Mouse (Mus musculus) retina, postnatal 1 day (tissue): ENCODE data around the gene Vamp4.
"Not testable (repeated sequence)": the region's sequence is repeated elsewhere in the genome, so short reads cannot be mapped to it uniquely, and the experiment has no call there.

ENCODE experiments used
- DNase-seq: peaks from one replicate; pipeline ENCODE4 v3.0.0-alpha.2; 2012

The Vamp4 gene

DNA sequence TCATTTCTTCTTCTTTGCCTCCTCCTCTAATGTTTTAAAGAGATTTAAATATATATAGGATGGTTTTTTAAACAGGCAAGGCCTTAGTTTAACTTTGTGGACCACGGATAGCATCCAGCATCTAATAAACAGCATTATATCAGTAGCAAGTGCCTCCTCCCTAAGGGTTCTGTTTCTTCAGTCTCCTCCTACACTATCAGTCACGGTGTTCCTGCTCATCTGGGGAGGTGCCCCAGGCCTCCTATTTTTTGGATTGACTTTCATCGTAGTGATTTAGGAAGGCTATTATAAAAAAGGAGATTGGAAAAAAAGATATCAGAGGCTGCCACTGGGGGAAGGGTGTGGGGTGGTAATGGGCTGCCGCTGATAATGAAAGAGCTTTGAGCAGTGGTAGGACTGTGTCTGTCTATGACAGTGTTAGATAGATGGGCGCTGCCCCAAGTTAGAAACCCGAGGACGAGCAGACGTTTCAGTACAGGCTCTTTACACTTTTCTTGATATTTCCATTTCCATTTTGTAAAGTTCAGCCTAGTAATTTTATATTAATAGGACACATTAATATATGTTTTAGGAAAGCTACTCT, 20.2 kb downstream of the Vamp4 start:
- DNase-seq = no peak

DNA sequence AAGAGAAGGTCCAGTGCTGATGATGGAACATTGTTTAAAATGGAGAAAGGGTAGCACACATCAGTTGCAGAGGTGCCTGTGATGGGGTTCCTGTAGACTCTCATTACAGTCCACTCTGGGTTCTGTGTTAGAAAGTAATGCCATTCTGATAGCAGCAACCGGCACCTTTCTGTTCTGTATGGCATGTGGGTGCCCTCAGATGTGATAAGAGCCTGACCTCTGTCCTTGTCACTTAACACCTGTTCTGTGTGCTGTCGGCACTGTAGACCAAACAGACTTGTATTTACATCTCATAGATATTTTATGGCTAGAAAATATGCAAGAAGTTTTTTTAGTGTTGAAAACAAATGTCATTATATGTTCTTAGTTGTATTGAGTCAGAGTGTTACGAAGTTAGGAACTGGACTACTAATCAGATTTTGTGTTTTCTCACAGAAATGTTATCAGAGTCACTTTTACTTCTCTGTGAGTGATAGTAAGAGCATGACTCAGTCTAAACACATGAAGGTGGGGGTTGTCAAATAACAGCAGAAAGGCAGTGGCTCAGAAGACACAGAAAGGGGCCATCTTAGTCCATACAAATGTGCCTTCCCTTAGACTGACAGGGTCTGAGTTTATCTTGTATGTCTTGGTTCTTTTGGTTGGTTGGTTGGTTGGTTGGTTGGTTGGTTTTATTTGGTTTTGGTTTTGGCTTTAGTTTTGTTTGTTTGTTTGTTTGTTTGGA, 27.2 kb downstream of the Vamp4 start:
- no peak for DNase-seq

DNA sequence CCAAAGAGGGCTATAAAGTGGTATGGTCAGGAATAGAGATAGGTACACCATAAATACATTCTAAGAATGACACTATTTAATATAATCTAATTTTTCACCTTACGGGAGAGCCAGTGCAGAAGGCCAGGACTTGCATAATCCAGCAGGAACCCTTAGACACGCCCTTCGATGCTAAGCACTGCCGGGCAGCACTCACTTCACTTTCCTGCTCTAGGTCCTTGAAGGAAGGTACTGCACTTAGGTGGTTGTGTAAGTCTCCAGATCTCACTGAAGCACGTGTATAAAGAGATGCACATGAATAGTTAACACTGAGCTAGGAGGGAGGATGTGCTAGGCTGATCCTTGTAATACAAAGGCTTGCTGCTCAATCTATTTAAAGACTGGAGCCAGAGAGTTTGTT, 29.3 kb downstream of the Vamp4 start:
- DNase-seq = no peak

DNA sequence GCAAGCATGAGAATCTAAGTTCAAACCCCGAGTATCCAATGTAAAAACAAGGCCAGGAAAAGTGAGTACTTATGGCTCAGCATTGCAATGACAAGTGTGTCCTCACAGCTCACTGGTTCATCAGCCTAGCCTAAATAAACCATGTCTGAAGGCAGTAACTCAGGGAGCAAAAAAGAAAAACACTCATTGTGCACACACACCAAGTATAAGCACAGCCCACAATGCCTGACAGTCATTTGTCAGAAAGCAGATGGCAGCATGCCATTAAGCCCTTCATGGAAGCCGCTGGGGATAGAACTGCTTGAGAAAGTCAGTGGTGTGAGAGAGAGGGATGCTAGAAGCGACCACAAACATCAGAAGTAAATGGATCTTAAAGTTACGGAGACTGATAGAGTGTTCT, 31.0 kb downstream of the Vamp4 start:
- DNase-seq = peak; percentile 30

DNA sequence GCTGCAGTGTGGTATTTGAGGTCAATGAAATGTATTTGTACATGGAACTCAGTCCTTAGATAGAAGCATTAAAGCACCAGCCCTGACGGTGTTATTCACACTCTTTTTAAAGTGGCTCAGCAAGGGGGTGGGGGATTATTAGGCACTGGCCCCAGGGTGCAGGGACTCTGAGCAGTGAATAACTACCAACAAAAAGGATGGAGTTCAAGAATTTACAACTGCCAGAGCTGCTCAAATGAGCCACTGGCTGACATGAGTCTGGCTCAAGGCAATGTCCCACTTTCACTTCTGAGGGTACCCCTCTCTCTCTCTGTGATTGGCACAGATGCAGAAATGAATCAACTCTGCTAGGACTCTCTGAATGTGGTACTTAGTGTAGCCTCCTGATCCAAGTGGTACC, 37.8 kb downstream of the Vamp4 start:
- DNase-seq = peak; percentile 23

DNA sequence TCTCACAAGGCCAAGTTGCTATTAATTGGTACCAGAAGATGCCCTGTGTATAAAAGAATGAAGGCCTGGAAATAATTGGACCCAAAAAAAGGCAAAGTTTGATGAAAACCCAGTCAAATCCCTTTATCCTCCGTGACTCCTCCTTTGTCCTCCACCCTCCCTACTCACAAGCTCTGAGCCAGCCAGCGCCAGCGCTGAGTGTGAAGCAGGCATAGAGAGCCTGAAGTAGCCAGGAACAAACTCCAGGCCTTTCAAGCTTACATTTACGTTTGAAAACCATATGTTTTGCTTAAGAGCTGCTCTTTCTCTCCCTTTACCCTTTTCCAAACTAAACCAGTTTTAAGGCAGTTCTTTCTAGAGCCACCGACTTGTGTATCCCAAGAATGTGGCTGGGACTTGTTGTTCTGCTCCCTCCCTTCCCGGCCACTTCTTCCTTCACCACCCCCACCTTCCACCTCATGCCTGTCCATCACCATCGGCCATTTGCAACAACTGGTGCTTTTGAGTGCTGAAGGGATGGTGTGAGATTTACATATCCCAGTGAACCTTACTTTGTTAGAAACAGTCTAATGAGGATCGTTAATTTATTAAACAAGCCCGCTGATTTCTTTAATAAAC, 39.4 kb downstream of the Vamp4 start:
- no peak for DNase-seq

DNA sequence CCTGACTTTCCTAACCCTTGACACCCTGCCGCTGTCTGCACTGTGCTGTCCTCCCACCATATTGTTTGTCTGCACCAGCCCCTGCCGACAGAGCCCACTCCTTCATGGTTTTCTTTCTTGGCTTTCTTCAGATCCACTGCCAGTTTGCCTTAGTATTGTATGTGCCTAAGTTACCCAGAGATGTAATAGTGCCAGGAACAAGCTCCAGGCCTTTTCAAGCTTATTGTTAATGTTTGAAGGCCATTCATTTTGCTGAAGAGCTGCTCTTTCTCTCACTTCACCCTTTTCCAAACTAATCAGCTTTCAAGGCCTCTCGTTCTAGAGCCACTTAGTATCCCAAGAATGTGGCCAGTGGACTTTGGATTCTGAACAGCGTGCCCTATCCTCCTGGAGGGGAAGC, 40.9 kb downstream of the Vamp4 start:
- no peak for DNase-seq

DNA sequence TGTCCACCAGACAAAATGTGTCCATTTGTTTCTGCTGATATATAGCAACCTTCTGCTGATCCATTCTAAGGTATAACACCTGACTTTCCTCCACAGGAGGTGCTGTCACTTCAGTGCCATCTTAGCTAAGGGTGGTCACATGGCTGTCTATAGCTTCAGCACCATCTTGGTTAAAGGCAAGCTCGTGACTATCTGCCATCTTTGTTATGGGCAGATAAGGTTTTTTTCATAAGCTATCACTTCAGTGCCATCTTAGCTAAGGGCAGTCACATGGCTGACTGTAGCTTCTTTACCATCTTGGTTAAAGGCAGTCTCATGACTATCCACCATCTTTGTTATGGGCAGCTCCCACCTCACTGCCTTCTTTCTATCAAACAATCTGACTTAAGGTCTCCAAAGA, 45.2 kb downstream of the Vamp4 start:
- DNase-seq = peak; percentile 78

DNA sequence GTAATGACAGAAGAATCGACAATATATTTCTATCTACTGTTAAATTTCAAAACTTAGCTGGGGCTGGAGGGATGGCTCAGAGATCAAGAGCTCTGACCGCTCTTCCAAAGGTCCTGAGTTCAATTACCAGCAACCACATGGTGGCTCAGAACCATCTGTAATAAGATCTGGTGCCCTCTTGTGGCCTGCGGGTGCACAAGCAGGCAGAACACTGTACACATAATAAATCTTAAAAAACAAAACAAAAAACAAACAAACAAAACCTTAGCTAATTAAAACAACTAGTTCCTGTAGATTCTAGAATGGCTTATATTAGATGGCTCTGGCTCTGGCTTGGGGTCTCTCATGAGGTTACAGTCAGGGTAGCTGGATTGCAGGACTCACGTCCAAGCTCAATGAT, 50.2 kb downstream of the Vamp4 start:
- DNase-seq = no peak

DNA sequence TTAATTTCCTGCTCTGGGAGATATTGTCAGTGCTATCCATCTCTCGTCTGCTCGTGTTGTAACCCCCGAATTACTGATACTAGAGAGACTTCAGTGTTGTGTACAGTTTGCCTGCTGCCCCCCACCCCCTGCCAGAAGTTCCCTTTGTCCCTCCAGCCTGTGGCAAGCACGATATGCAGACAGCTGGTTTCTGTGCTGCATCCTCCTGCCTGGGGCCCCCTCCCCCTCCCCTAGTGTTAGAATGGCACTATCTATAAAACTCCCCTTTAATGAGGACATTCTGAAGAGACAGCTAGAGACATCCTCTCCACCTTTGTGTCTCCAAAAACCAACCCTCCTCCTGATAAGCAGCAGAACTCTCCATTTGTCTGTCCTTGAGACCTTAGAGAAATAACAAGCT, 53.6 kb downstream of the Vamp4 start:
- DNase-seq = no peak

DNA sequence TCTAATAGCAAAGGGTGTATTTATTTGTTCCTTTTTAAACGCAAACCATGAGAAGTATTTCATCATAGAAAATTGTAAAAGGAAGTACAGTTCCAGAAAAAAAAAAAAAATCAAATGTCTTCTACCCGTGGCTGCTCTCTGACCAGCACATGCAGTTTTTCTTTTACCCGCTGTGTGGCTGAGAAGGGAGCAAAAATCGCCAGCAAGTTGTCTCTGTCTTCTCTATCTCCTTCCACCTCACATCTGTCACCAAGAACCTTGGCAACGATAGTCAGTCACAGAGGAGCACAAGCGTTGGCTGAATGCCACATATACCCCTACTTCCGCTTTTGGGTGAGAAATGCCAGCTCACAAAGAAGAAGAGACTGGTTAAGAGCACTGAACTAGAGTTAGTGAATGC, 54.9 kb downstream of the Vamp4 start:
- DNase-seq = no peak

DNA sequence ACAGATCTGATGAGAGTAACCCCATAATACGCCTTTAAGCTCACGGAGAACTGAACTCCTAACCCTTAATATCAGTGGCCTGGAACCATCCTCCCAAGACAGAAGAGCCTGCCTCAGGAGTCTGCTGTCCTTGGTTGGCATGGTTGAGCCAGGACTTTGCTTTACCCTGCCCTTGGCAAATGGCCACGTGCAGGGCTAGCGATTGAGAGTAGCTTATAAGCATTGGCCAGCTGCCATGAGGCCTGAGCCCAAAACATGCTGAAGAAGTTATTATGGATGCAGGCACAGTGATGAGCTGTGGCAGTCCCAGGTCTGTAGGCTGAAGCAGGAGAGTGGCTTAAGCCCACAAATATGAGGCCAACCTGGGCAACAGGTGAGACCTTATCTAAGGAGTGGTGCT, 57.5 kb downstream of the Vamp4 start:
- DNase-seq = not testable (repeated sequence)

DNA sequence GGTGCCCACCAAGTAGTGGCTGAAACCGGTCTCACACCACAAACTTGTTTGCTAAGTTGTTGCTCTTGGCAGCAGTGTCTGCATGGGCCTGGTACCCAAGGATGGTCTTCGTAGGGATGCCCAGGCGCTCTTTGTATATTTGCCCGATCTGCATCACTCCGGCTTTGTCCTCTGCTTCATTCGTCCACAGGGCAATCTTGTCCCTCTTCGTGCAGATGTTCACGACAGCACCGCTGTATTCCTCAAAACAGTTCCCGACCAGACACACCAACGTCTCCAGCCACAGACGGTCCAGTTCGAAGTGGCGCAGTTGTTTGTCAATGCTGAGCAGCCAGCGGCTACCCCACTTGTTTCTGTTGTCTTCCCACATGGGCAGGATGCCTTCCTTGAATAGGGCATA, 58.0 kb downstream of the Vamp4 start:
- DNase-seq = not testable (repeated sequence)

DNA sequence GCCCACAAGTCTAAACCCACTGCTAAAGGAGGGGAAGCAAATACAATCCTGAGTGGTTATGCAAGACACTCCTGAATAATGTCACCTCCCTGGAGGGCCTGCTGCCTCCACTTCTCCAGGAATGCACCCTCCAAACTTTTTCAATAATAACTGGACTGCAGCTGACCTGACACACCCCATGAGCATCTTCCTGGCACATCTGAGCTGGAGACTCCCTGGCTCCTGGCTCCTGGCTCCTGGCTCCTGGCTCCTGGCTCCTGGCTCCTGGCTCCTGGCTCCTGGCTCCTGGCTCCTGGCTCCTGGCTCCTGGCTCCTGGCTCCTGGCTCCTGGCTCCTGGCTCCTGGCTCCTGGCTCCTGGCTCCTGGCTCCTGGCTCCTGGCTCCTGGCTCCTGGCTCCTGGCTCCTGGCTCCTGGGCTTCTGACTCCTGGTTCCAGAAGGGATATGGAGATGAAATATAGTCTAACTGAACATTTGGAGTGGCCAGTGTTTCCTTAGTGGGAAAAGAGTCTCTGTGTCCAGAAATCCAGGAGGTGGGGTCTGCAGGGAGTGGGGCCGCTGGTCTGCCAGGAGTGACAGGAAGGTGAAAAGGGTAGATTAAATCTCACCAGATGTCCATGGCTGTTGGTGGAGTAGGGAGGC, 65.1 kb downstream of the Vamp4 start:
- DNase-seq = not testable (repeated sequence)

DNA sequence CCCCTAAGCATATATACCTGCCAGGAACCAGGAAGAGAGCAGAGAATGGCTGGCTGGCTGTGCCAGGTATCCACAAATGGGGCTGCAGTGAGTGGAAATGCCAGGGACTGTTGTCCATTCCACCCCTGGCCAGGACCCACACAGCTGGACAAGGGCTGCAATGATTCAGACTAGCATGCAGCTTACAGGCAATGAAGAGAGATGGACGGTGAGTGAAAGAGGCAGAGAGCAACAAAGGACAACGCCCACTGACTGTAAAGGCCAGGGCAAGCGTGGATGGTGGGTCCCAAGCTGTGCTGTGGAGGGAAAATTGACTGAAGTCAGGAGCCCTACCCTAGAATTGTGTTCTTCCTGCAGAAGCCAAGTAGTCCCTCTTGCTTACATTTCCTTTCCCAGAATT, 66.2 kb downstream of the Vamp4 start:
- no peak for DNase-seq

DNA sequence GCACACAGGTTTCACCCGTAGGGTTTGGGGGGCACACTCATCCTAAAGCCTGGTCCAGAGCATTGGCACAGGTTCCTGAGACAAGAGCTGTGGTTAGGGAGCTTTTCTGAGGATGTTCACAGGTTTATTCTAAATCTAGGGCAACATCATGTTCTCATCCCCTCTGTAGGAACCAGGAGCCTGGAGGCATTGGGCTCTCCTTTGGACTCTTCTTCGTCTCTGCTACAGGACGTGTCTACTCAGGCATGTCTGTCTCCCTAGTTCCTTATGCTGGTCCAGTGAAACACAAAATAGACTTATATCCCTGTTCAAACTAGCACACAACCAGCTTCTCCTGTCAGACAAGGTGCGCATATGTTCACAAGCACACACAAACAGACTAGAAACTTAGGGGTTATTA, 68.2 kb downstream of the Vamp4 start:
- DNase-seq = no peak

DNA sequence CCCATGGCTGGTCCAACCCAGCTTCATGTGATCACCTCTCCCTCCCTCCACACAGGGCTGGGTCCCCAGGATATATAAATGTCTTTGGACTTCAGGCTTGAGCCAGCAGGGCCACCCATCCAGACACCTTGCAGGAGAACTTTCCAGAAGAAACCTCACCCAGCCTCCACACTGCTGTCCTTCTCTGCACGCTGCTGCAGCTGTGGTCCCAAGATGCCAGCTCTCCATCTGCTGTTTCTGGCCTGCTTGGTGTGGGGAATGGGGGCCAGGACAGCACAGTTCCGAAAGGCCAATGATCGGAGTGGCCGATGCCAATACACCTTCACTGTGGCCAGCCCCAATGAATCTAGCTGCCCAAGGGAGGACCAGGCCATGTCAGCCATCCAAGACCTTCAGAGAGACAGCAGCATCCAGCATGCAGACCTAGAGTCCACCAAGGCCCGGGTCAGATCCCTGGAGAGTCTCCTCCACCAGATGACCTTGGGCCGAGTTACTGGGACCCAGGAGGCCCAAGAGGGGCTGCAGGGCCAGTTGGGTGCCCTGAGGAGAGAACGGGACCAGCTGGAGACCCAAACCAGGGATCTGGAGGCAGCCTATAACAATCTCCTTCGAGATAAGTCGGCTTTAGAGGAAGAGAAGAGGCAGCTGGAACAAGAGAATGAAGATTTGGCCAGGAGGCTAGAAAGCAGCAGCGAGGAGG, 68.9 kb downstream of the Vamp4 start, which contains the start of gene Myoc:
TSS of gene Myoc (plus strand) at position 105 of the 700 bp plus-strand sequence.
- DNase-seq = no peak

DNA sequence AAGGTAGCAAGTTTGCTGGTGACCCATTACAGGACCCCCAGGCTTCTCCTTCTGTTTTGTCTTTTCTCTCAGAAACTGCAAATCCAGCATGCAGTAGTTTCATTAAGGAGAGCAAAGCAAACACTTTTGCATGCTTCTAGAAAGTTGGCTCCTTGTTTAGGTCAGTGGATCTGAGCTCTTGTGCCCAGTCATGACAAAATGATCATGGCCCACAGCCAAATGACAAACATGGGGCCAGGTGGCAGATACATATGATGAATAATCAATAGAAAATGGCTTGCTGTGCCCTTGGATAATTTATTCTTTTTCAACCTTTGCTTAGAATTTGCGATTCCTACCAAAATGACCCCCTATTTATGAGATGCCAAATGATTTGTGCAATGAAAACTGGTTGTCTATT, 69.5 kb downstream of the Vamp4 start:
- no peak for DNase-seq

DNA sequence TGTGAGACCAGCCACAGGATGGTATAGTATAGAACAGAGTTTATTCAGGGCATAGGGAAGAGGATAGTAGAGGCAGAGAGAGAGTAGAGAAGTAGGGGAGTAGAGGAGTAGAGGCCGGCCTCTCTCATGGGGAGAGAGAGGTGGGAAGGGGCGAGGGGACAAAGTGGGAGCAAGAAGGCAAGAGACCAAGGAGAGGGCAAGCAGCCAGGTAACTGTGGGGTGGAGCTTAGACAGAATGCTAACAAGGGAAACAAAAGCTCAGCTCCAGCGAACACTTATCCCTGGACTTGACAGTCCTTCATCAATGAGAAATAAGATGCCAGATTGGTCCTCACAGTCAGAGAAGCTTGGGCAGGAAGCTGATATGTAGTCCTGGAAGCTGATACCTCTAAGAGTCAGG, 72.3 kb downstream of the Vamp4 start:
- DNase-seq = no peak

DNA sequence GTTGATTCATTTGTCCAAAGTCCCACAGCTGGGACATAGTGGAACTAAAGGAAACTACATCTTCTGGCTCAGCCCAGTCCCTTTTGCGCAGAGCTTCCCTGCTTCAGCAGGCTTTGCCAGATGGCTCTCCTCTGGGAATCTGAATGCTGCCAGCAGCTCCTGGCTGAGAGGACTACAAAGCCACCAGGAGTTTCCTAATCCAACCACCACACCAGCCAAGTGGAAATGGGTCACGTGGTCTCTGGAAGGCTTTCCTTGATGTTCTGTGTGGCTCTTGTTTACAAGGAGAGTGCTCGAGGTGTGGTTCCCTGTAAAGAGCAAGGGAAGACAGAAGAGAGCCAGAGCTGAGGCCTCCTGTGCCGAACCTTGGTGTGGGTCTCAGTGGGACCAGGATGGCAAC, 73.4 kb downstream of the Vamp4 start:
- no peak for DNase-seq

DNA sequence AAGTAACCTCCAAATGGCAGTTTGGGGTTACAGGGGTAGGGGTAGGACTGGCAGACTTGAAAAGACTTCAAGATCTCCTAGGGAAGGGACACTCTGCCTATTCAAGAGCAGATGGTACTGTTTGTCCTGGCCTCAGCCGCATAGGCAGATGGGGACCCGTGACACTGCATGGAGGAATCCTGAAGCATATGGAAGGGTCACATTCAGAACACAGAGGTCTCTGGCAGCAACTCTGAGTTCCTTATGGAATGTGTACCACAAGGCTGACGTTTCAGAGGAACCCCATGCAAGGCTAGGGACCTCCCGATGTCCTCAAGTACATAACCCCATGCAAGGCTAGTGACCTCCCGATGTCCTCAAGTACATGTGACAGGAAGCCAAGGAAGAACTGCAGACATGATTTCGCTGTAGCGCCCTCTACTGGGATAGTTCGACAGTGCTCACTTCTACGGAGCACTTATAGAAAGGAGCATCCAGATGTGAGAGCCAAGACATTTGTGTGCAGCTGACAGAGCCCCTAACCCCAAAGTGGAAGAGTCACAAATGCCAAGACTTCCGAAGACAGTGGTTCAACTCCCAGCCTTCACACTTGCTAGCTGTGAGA, 75.9 kb downstream of the Vamp4 start:
- DNase-seq = no peak

DNA sequence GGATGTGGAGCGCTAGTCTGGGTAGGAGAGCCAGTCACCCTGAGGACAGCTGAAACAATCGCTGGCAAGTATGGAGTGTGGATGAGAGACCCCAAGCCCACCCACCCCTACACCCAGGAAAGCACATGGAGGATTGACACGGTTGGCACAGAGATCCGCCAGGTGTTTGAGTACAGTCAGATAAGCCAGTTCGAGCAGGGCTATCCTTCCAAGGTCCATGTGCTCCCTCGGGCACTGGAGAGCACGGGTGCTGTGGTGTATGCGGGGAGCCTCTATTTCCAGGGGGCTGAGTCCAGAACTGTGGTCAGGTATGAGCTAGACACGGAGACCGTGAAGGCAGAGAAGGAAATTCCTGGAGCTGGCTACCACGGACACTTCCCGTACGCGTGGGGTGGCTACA, 78.1 kb downstream of the Vamp4 start:
- no peak for DNase-seq
